Mouse (Mus musculus) limb, embryonic 14.5 days (tissue): ENCODE results near the gene Cxcl14. TPM values are rescaled to one million over a fixed set of nuclear protein-coding genes. Genes with fewer than 3 reads are reported as not detected.

Experiments used
- ATAC-seq: fragments of 200-750 bp; cut with Nextera tagmentation; 2 replicates; pipeline ENCODE4 v1.8.0; 2017; ENCODE audit warnings: low read depth, moderate number of reproducible peaks, moderate TSS enrichment; ENCODE audit not compliant: low FRiP score
- DNase-seq: peaks from one replicate; pipeline ENCODE4 v3.0.0-alpha.2; 2015; ENCODE audit warnings: low spot score
- H3K27ac ChIP-seq: fragments of 300-500 bp; sonication (generic); replicated peaks from 2 replicates; pipeline ENCODE4 v1.5.1; 2014; ENCODE audit warnings: low read depth, mild to moderate bottlenecking, low read length, moderate library complexity, mixed read lengths
- H3K27me3 ChIP-seq: fragments of 300-500 bp; sonication (generic); 2 replicates; pipeline ENCODE4 v1.6.1; 2014; ENCODE audit warnings: low read length, mixed read lengths; ENCODE audit not compliant: control insufficient read depth, insufficient read depth
- H3K36me3 ChIP-seq: fragments of 300-500 bp; sonication (generic); 2 replicates; pipeline ENCODE4 v1.6.1; 2014; ENCODE audit warnings: mild to moderate bottlenecking, low read length, moderate library complexity, mixed read lengths; ENCODE audit not compliant: control insufficient read depth, insufficient read depth
- H3K4me1 ChIP-seq: fragments of 300-500 bp; sonication (generic); 2 replicates; pipeline ENCODE4 v1.6.1; 2014; ENCODE audit warnings: antibody characterized with exemption, low read length, mixed read lengths; ENCODE audit not compliant: control insufficient read depth, insufficient read depth
- H3K4me2 ChIP-seq: fragments of 300-500 bp; sonication (generic); replicated peaks from 2 replicates; pipeline ENCODE4 v1.6.1; 2014; ENCODE audit warnings: low read depth, mild to moderate bottlenecking, low read length, moderate library complexity; ENCODE audit not compliant: severe bottlenecking
- H3K4me3 ChIP-seq: fragments of 300-500 bp; sonication (generic); replicated peaks from 2 replicates; pipeline ENCODE4 v1.5.1; 2014; ENCODE audit warnings: low read length
- H3K9ac ChIP-seq: fragments of 300-500 bp; sonication (generic); 2 replicates; pipeline ENCODE4 v1.6.1; 2014; ENCODE audit warnings: mild to moderate bottlenecking, low read depth, low read length, moderate library complexity; ENCODE audit not compliant: severe bottlenecking
- H3K9me3 ChIP-seq: fragments of 300-500 bp; sonication (generic); 2 replicates; pipeline ENCODE4 v1.6.1; 2016; ENCODE audit warnings: low read length; ENCODE audit not compliant: control insufficient read depth
- POLR2A ChIP-seq: fragments of 200-500 bp; IDR thresholded peaks from 2 replicates; pipeline ENCODE4 v1.8.0; 2012; ENCODE audit warnings: inconsistent platforms, mild to moderate bottlenecking, moderate library complexity, borderline replicate concordance; ENCODE audit not compliant: insufficient read depth, insufficient read length; ENCODE audit errors: extremely low read depth
- WGBS: fragments of 180-500 bp; shearing (Covaris S2); extraction: QIAGEN DNeasy Blood & Tissue Kit; methylation state at CpG from one replicate; pipeline ENCODE4 v1.1.7; 2014; 5-methylcytosine and 5-hydroxymethylcytosine counted together
- polyA plus RNA-seq, 2 experiments: library from polyadenylated mRNA; depleted of rRNA in 1 of 2; stranded (reverse) in 1 of 2; unstranded in 1 of 2; fragments of >200 nt; fragmentation: Nextera tagmentation in 1 of 2; extraction: Ambion mirVana in 1 of 2; gene quantifications; 2 replicates each; pipeline versions ENCODE4 v1.2.1 to v1.2.3; 2012 to 2014

The Cxcl14 gene
- polyA plus RNA-seq, 2 experiments = 443 to 474 TPM

- no peak for DNase-seq
- Histone ChIP-seq H3K9me3 (no peaks in the 10 kb centered on the region), H3K9ac (no peak overlapping the region), H3K36me3 (no peaks in the 10 kb centered on the region), H3K4me2 (no peak overlapping the region), H3K4me1 (no peaks in the 10 kb centered on the region), H3K27me3 (peaks cover 18% of the 10 kb centered on the region), H3K27ac (no peak overlapping the region), H3K4me3 (no peak overlapping the region)
- ATAC-seq = no peak
- no peak for TF ChIP-seq POLR2A
- WGBS = 57% methylated on average over 5 of the region's 5 CpGs
Observed at GRCm38 (mm10) chr13:56265661-56266060, 30.7 kb downstream of the Cxcl14 start.

DNA sequence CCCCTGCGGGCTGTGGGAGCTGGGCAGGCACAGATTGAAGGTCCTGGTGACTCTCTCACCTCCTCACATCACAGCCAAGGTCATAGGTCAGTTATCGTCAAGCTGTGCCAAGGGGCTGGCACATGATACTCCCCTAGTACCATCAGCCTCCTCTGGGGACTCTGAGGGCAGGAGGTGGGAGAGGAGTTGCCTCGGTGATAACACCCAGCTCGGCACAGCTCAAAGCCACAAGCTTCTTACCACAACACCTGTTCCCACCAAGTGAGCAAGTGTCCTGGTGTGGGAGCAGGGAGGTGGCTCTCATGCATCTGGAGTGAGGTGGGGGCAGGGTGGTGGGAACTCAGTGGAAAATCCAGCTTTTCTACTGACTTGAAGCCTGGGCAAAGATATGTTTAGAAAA is 34.1 kb downstream of the Cxcl14 start:
- no peak for TF ChIP-seq POLR2A
- peaks cover 4% of the 10 kb centered on the region; the same call in 1 of the 2 replicates for H3K4me1 ChIP-seq
- no peak for ATAC-seq

GRCm38 (mm10) chr13:56260344-56260780 is 36.0 kb downstream of the Cxcl14 start:
- no peak for TF ChIP-seq POLR2A
- Histone ChIP-seq H3K27ac (no peak overlapping the region), H3K27me3 (peaks cover 71% of the 10 kb centered on the region), H3K4me3 (no peak overlapping the region), H3K4me2 (no peak overlapping the region), H3K9me3 (no peaks in the 10 kb centered on the region), H3K36me3 (no peaks in the 10 kb centered on the region), H3K4me1 (peaks cover 4% of the 10 kb centered on the region; the same call in 1 of the 2 replicates), H3K9ac (no peak overlapping the region)
- no peak for ATAC-seq
- no peak for DNase-seq
- 1% methylated on average over 17 of the region's 17 CpGs for WGBS

More for the DNA sequence above, 34.1 kb downstream of the Cxcl14 start:
- DNase-seq = no peak
- Histone ChIP-seq H3K4me2 (no peak overlapping the region), H3K9me3 (no peaks in the 10 kb centered on the region), H3K9ac (no peak overlapping the region), H3K27ac (no peak overlapping the region), H3K27me3 (peaks cover 52% of the 10 kb centered on the region), H3K36me3 (no peaks in the 10 kb centered on the region), H3K4me3 (no peak overlapping the region)
- 46% methylated on average over 4 of the region's 4 CpGs for WGBS

DNA sequence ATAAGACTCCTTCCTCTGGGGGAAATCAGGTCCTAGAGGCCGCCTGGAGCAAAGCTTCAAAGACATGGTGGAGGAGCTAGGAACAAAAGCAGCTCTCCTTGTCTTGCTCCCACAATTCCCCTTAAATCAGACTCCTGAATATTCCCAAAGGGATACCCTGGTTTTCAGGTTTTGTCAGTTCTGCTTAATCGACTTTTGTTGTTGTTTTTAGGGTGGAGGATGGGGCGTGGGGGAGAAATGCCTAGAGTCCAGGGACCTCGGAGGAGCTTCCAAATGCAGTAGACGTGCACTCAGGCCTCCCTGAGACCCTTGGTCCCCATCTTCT is 36.5 kb downstream of the Cxcl14 start:
- no peaks in the 10 kb centered on the region for H3K9me3 ChIP-seq
- H3K4me3 ChIP-seq = no peak overlapping the region
- ATAC-seq = no peak
- H3K4me1 ChIP-seq = peaks cover 4% of the 10 kb centered on the region; the same call in 1 of the 2 replicates
- no peaks in the 10 kb centered on the region for H3K36me3 ChIP-seq
- TF ChIP-seq POLR2A = no peak
- DNase-seq = no peak
- no peak overlapping the region for H3K27ac ChIP-seq
- H3K9ac ChIP-seq = no peak overlapping the region
- no peak overlapping the region for H3K4me2 ChIP-seq
- WGBS = 4% methylated on average over 5 of the region's 5 CpGs
- peaks cover 76% of the 10 kb centered on the region for H3K27me3 ChIP-seq

DNA sequence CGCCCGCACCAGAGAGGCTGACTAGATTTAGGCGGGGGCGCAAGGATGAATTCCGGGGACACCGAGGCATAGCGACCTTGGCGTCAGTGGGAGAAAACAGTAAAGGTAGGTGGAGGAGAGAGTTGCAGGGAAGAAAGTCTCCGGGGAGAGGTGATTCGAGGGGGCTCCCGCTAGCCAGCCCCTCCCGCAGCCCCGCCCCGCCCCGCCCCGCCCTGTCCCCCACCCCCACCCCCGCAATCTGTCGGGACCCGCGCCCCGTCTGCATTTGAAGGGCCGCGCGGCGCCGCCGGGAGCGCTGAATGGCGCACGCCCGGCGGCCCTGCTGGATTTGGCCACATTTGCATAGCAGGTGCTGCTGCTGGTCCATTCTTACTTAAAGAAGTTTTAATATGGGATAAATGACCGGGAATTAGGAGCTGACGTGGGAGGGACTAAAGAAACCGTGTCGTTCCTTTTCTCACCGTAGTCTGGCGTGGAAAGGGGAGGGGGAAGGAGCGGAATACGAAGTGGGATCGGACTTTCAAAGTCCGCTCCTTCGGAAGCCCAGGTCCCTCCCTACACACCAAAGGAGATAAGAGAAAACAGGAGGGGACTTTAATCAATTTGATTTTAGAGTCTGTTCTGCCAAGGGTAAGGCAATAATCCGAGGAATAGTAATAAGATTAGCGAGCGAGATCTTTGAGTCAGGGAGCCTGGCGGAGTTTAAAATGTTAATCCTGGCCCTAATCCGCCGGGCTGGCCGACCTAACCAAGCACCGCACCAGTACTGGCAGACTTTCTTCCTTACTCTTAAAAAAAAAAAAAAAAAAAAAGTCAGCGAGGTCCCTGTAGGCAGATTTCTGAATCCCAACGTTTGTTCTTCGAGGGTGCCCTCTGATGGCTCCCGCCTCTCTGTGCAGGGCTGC is 37.1 kb downstream of the Cxcl14 start:
- Histone ChIP-seq H3K4me1 (peaks cover 4% of the 10 kb centered on the region; the same call in 1 of the 2 replicates), H3K27ac (no peak overlapping the region), H3K27me3 (peaks cover 82% of the 10 kb centered on the region), H3K4me3 (peak overlapping the region; percentile 27), H3K9ac (no peak overlapping the region), H3K9me3 (no peaks in the 10 kb centered on the region), H3K36me3 (no peaks in the 10 kb centered on the region), H3K4me2 (peak overlapping the region; percentile 39)
- WGBS = 1% methylated on average over 55 of the region's 55 CpGs
- TF ChIP-seq POLR2A = no peak
- DNase-seq = no peak
- ATAC-seq = no peak
